Mouse (Mus musculus) lung, postnatal 0 days (tissue): Measurements from ENCODE around the gene Actr3. TPM values are rescaled to one million over a fixed set of nuclear protein-coding genes. Genes with fewer than 3 reads are reported as not detected.
A peak's percentile ranks its signal among the peaks of the same experiment; 100 is the strongest.

Experiments used
- ATAC-seq: fragments of 200-750 bp; cut with Nextera tagmentation; 2 replicates; pipeline ENCODE4 v1.8.0; 2017; ENCODE audit warnings: moderate library complexity
- DNase-seq: peaks from one replicate; pipeline ENCODE4 v3.0.0-alpha.2; 2016; ENCODE audit warnings: low spot score
- H3K27ac ChIP-seq: fragments of 300-500 bp; sonication (generic); 2 replicates; pipeline ENCODE4 v1.5.1; 2014; ENCODE audit warnings: antibody characterized with exemption, mild to moderate bottlenecking, low read length, mixed read lengths
- H3K27me3 ChIP-seq: fragments of 300-500 bp; sonication (generic); replicated peaks from 2 replicates; pipeline ENCODE4 v1.6.1; 2014; ENCODE audit warnings: low read length, mixed read lengths; ENCODE audit not compliant: insufficient read depth
- H3K36me3 ChIP-seq: fragments of 300-500 bp; sonication (generic); 2 replicates; pipeline ENCODE4 v1.6.1; 2014; ENCODE audit warnings: low read length, mixed read lengths; ENCODE audit not compliant: insufficient read depth
- H3K4me1 ChIP-seq: fragments of 300-500 bp; sonication (generic); 2 replicates; pipeline ENCODE4 v1.6.1; 2014; ENCODE audit warnings: antibody characterized with exemption, low read depth, low read length, mixed read lengths; ENCODE audit not compliant: insufficient read depth
- H3K4me2 ChIP-seq: fragments of 300-500 bp; sonication (generic); replicated peaks from 2 replicates; pipeline ENCODE4 v1.6.1; 2014; ENCODE audit warnings: low read depth, mild to moderate bottlenecking, low read length, moderate library complexity, mixed read lengths
- H3K4me3 ChIP-seq: fragments of 300-500 bp; sonication (generic); 2 replicates; pipeline ENCODE4 v1.5.1; 2014; ENCODE audit warnings: low read depth, low read length
- H3K9ac ChIP-seq: fragments of 300-500 bp; sonication (generic); replicated peaks from 2 replicates; pipeline ENCODE4 v1.6.1; 2014; ENCODE audit warnings: low read depth, mild to moderate bottlenecking
- H3K9me3 ChIP-seq: fragments of 300-500 bp; sonication (generic); 2 replicates; pipeline ENCODE4 v1.6.1; 2016; ENCODE audit warnings: low read length, mixed read lengths
- CTCF ChIP-seq: IDR thresholded peaks from 2 replicates; pipeline ENCODE4 v1.5.1; 2016; ENCODE audit warnings: antibody characterized with exemption, mild to moderate bottlenecking
- EP300 ChIP-seq: IDR thresholded peaks from 2 replicates; pipeline ENCODE4 v1.6.1; 2016; ENCODE audit warnings: antibody characterized with exemption, mild to moderate bottlenecking, control low read depth
- WGBS: fragments of 180-500 bp; shearing (Covaris S2); extraction: QIAGEN DNeasy Blood & Tissue Kit; methylation state at CpG from one replicate; pipeline ENCODE4 v1.1.7; 2014; 5-methylcytosine and 5-hydroxymethylcytosine counted together
- polyA plus RNA-seq: library from polyadenylated mRNA; unstranded; fragments of >200 nt; fragmentation: Nextera tagmentation; extraction: Ambion mirVana; gene quantifications from 2 replicates; pipeline ENCODE4 v1.2.1, GENCODE M21; 2015

Actr3 gene
- polyA plus RNA-seq, 1 experiment from 2014 or later: 205 TPM

DNA sequence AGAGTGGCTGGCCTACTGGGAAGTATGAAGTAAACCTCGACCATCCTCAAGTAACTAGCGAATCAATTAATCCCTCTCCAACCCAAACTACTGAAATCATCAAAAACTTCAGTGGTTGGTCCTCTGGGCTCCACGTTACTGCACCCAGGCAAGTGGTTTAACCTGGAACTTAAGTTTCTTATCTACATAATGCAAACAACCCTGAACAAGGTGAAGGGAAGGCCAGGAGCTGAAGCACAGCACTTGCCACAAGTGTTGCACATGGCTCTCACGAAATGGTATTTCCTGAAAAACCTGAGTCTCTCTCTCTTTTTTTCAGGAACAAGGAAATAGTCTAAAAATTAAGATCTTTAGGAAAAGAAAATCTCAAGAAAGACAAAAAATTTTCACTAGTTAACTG, 4.2 kb downstream of the Actr3 start:
- H3K27ac ChIP-seq: no peak overlapping the region
- WGBS: 50% methylated on average over 4 of the region's 4 CpGs
- peak; percentile 90 for DNase-seq
- no peak overlapping the region for H3K4me3 ChIP-seq
- no peak overlapping the region for H3K9ac ChIP-seq
- no peaks in the 10 kb centered on the region for H3K27me3 ChIP-seq
- peaks cover 18% of the 10 kb centered on the region; the same call in 1 of the 2 replicates for H3K4me1 ChIP-seq
- ATAC-seq: peak; percentile 18
- H3K36me3 ChIP-seq: no peaks in the 10 kb centered on the region
- peak overlapping the region; percentile 22 for H3K4me2 ChIP-seq
- TF ChIP-seq CTCF: no peak
- peak; percentile 81 for TF ChIP-seq EP300
- no peaks in the 10 kb centered on the region for H3K9me3 ChIP-seq

DNA sequence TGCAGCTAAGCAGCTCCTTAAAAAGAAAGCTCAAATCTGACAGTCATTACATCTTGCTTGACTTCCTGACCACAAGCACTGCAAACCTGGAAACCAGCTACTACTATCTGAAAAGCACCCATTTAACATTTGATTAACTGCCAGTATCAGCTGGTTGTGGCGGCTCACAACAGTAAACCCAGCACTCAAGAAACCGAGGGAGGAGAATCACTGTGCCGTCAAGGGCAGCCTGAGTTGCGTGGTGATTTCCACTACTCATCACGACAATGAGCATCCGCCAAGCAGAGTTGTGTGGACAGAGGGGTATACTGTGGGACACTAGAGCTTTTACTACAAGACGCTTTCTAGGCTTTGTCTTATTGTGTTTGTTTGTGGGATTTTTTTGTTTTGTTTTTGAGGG, 4.8 kb downstream of the Actr3 start:
- no peak for TF ChIP-seq EP300
- no peak for TF ChIP-seq CTCF
- H3K9ac ChIP-seq: no peak overlapping the region
- H3K4me3 ChIP-seq: no peak overlapping the region
- H3K27me3 ChIP-seq: no peaks in the 10 kb centered on the region
- peaks cover 14% of the 10 kb centered on the region; the same call in 1 of the 2 replicates for H3K4me1 ChIP-seq
- no peaks in the 10 kb centered on the region for H3K9me3 ChIP-seq
- H3K27ac ChIP-seq: peak overlapping the region; percentile 11; the same call in 1 of the 2 replicates
- H3K36me3 ChIP-seq: no peaks in the 10 kb centered on the region
- H3K4me2 ChIP-seq: peak overlapping the region; percentile 22
- no peak for DNase-seq
- WGBS: 31% methylated on average over 7 of the region's 7 CpGs
- no peak for ATAC-seq

DNA sequence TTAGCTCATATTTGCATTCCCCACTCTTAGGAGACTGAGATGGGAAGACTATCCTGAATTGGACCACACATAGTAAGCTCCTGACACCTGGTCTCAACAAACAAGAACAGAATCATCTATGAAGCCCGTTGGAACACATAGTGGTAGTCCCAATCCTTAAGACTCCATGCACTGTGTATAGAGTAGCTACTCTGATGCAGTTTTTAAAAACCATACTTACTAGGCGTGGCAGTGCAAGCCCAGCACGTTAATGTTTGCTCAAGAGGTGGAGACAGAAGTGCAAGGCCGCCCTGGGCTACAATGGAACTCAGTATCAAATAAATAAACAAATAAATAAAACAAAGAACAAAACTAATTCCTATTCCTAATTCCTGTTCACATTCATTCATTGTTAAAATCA, 5.5 kb downstream of the Actr3 start:
- WGBS: 49% methylated on average over 4 of the region's 4 CpGs
- Histone ChIP-seq H3K9ac (no peak overlapping the region), H3K9me3 (no peaks in the 10 kb centered on the region), H3K36me3 (no peaks in the 10 kb centered on the region), H3K27me3 (no peaks in the 10 kb centered on the region), H3K4me2 (no peak overlapping the region), H3K4me3 (no peak overlapping the region), H3K4me1 (peaks cover 14% of the 10 kb centered on the region; the same call in 1 of the 2 replicates), H3K27ac (peak overlapping the region; percentile 11; the same call in 1 of the 2 replicates)
- TF ChIP-seq CTCF (no peak), EP300 (no peak)
- DNase-seq (no peak), ATAC-seq (no peak)

DNA sequence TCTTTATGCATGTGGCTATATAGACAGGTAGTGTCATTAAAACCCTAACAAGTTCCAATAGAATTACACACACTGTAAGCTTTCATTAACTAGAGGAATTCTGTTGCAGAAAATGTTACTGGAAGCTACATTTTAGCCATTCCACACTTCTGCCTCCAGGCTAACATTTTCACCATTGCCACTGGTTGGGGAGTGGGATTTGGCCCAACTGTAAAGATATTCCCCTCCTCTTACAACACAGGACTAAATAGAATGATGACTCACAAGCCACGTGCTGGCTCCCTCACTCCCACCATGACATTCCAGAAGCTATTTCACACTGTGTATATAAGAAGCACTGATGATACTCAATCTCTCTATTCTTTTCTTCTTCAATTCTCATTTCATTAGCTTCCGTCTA, 7.2 kb downstream of the Actr3 start:
- WGBS: 63% methylated on average over 2 of the region's 2 CpGs
- DNase-seq (peak; percentile 24), ATAC-seq (no peak)
- no peak overlapping the region for H3K9ac ChIP-seq
- no peaks in the 10 kb centered on the region for H3K9me3 ChIP-seq
- no peaks in the 10 kb centered on the region for H3K36me3 ChIP-seq
- H3K27me3 ChIP-seq: no peaks in the 10 kb centered on the region
- no peak overlapping the region for H3K27ac ChIP-seq
- H3K4me1 ChIP-seq: peaks cover 14% of the 10 kb centered on the region; the same call in 1 of the 2 replicates
- no peak overlapping the region for H3K4me3 ChIP-seq
- TF ChIP-seq EP300: no peak
- TF ChIP-seq CTCF: no peak
- H3K4me2 ChIP-seq: no peak overlapping the region

DNA sequence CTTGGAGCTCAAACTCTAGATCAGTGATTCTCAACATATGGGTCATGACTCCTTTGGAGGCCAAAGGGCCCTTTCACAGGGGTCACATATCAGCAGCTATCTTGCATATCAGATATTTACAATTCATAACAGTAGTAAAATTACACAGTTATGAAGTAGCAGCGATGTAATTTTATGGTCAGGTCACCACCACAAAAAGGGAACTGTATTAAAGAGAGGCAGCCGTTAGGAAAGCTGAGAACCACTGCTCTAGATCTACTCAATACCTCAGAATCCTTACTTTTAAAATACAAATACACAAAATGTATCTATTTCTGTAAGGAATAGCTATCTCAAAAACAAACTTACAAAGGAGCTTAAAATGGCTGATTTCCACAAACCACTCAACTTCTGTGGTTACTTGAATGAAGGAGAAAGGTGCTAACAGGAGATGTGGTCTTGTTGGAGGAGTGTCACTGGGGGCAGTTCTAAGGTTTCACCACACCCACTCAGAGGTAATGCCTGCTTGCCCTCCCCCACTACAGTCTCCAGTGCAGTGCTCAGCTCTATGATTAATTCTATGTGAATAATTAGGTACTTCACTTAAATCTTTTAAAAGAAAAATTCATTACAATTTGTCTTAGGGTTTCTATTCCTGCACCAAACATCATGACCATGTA, 9.0 kb downstream of the Actr3 start:
- H3K36me3 ChIP-seq: no peaks in the 10 kb centered on the region
- H3K27ac ChIP-seq: no peak overlapping the region
- ATAC-seq (no peak), DNase-seq (no peak)
- no peaks in the 10 kb centered on the region for H3K27me3 ChIP-seq
- no peaks in the 10 kb centered on the region for H3K9me3 ChIP-seq
- no peak for TF ChIP-seq EP300
- TF ChIP-seq CTCF: no peak
- no peak overlapping the region for H3K4me2 ChIP-seq
- no peak overlapping the region for H3K4me3 ChIP-seq
- WGBS: 69% methylated on average over 2 of the region's 2 CpGs
- H3K4me1 ChIP-seq: peaks cover 4% of the 10 kb centered on the region; the same call in 1 of the 2 replicates
- H3K9ac ChIP-seq: no peak overlapping the region

DNA sequence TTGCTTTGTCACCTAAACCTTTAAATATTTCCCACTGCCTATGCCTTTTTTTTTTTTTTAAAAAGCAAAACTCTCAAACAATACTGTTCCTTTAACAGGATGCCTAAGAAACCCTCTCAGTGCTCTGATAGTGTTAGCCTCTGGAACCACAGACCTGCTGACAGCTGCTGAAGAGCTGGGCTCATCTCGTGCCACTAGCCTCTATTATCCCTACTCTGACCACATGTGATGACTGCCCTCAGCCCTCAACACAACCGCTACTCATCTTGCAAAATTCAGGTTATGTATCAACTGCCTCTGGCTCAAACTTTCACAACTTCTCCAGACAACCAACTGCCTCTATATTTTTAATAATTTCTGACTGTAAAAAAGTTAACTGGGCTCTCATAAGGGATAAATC, 15.6 kb downstream of the Actr3 start:
- no peaks in the 10 kb centered on the region for H3K27me3 ChIP-seq
- H3K4me1 ChIP-seq: no peaks in the 10 kb centered on the region
- no peak for DNase-seq
- H3K27ac ChIP-seq: no peak overlapping the region
- ATAC-seq: no peak
- 0 out of 2 replicates have a peak, but pooled peaks cover 4% of the 10 kb centered on the region for H3K36me3 ChIP-seq
- no peak overlapping the region for H3K9ac ChIP-seq
- H3K9me3 ChIP-seq: no peaks in the 10 kb centered on the region
- H3K4me2 ChIP-seq: no peak overlapping the region
- H3K4me3 ChIP-seq: no peak overlapping the region
- no peak for TF ChIP-seq CTCF
- no peak for TF ChIP-seq EP300
- WGBS: 58% methylated on average over 2 of the region's 2 CpGs
